Mouse (Mus musculus): ENCODE measurements around the gene Col15a1. TPM values are rescaled to one million over a fixed set of nuclear protein-coding genes. Genes with fewer than 3 reads are reported as not detected.

Col15a1 gene
- total RNA-seq, 1 experiment: 0.31 TPM

GRCm38 (mm10) chr4:47222146-47222545 is 14.2 kb downstream of the Col15a1 start:
- no peaks in the 10 kb centered on the region for H3K36me3 ChIP-seq (ENCODE audit: control insufficient read depth, insufficient read depth, low read length, poor library complexity, severe bottlenecking)
- no peaks in the 10 kb centered on the region for H3K9me3 ChIP-seq (ENCODE audit: control insufficient read depth, insufficient read depth, low read depth, low read length)
- DNase-seq (ENCODE audit: low read depth, low spot score): no peak
- no peak overlapping the region for H3K9ac ChIP-seq (ENCODE audit: insufficient read depth, low read depth, low read length, poor library complexity, severe bottlenecking)
- H3K27ac ChIP-seq (ENCODE audit: insufficient read depth, low read depth, low read length, poor library complexity, severe bottlenecking): no peak overlapping the region
- H3K4me3 ChIP-seq (ENCODE audit: insufficient read depth in 1 of 2, low read depth in 1 of 2, low read length in 2 of 2, poor library complexity in 1 of 2, severe bottlenecking in 1 of 2): no peak overlapping the region
- in situ Hi-C loops (cut with MboI; ENCODE audit: low sequenced_read_pairs in 2 of 2, unreplicated experiment in 2 of 2): no loop called here
- TF ChIP-seq CHD2 (IDR thresholded peaks at IDR 0.05; ENCODE audit: low read depth, low read length) (no peak), ZNF384 (IDR thresholded peaks at IDR 0.05; ENCODE audit: low read depth, low read length) (no peak), ZC3H11A (IDR thresholded peaks at IDR 0.05; ENCODE audit: borderline replicate concordance, low read depth, low read length) (no peak), HCFC1 (IDR thresholded peaks at IDR 0.05; ENCODE audit: borderline replicate concordance, insufficient read depth, low read length) (no peak), MAFK (IDR thresholded peaks at IDR 0.05; ENCODE audit: insufficient read depth, low read depth, low read length) (no peak)
- no peaks in the 10 kb centered on the region for H3K4me1 ChIP-seq (ENCODE audit: control insufficient read depth in 2 of 2, insufficient read depth in 2 of 2, low read length in 2 of 2, poor library complexity in 1 of 2)

DNA sequence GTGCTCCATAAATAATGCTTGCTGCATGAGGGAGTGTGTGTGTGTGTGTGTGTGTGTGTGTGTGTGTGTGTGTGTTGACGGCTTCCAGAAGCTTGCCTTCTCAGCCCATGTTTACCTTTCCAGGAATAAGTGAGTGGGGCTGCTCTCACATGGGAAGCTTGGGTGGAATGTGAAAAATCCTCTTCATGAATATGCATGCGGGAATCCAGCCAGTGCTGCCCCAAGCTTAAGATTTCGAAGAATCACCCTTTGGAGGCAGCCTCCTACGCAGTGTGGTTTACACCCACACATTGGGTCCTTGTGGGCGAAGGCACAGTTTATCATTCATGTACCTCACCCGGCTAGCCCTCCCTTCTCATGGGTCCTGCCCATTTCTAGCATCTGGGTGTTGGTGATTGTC is 18.0 kb downstream of the Col15a1 start:
- in situ Hi-C loops (cut with MboI; ENCODE audit: low sequenced_read_pairs in 2 of 2, unreplicated experiment in 2 of 2): no loop called here

GRCm38 (mm10) chr4:47227101-47227500 is 19.1 kb downstream of the Col15a1 start:
- no peak overlapping the region for H3K4me3 ChIP-seq (ENCODE audit: insufficient read depth in 1 of 2, low read depth in 1 of 2, low read length in 2 of 2, poor library complexity in 1 of 2, severe bottlenecking in 1 of 2)
- H3K27ac ChIP-seq (ENCODE audit: insufficient read depth, low read depth, low read length, poor library complexity, severe bottlenecking): no peak overlapping the region
- in situ Hi-C loops (cut with MboI; ENCODE audit: low sequenced_read_pairs in 2 of 2, unreplicated experiment in 2 of 2): no loop called here
- H3K4me1 ChIP-seq (ENCODE audit: control insufficient read depth in 2 of 2, insufficient read depth in 2 of 2, low read length in 2 of 2, poor library complexity in 1 of 2): no peaks in the 10 kb centered on the region
- H3K36me3 ChIP-seq (ENCODE audit: control insufficient read depth, insufficient read depth, low read length, poor library complexity, severe bottlenecking): no peaks in the 10 kb centered on the region
- no peak for DNase-seq (ENCODE audit: low read depth, low spot score)
- TF ChIP-seq CHD2 (IDR thresholded peaks at IDR 0.05; ENCODE audit: low read depth, low read length) (no peak), ZNF384 (IDR thresholded peaks at IDR 0.05; ENCODE audit: low read depth, low read length) (no peak), HCFC1 (IDR thresholded peaks at IDR 0.05; ENCODE audit: borderline replicate concordance, insufficient read depth, low read length) (no peak), MAFK (IDR thresholded peaks at IDR 0.05; ENCODE audit: insufficient read depth, low read depth, low read length) (no peak), ZC3H11A (IDR thresholded peaks at IDR 0.05; ENCODE audit: borderline replicate concordance, low read depth, low read length) (no peak)
- no peaks in the 10 kb centered on the region for H3K9me3 ChIP-seq (ENCODE audit: control insufficient read depth, insufficient read depth, low read depth, low read length)
- no peak overlapping the region for H3K9ac ChIP-seq (ENCODE audit: insufficient read depth, low read depth, low read length, poor library complexity, severe bottlenecking)

More for the DNA sequence above, 18.0 kb downstream of the Col15a1 start:
- no peaks in the 10 kb centered on the region for H3K9me3 ChIP-seq (ENCODE audit: control insufficient read depth, insufficient read depth, low read depth, low read length)
- no peak overlapping the region for H3K9ac ChIP-seq (ENCODE audit: insufficient read depth, low read depth, low read length, poor library complexity, severe bottlenecking)
- H3K4me3 ChIP-seq (ENCODE audit: insufficient read depth in 1 of 2, low read depth in 1 of 2, low read length in 2 of 2, poor library complexity in 1 of 2, severe bottlenecking in 1 of 2): no peak overlapping the region
- TF ChIP-seq HCFC1 (IDR thresholded peaks at IDR 0.05; ENCODE audit: borderline replicate concordance, insufficient read depth, low read length) (no peak), ZC3H11A (IDR thresholded peaks at IDR 0.05; ENCODE audit: borderline replicate concordance, low read depth, low read length) (no peak), CHD2 (IDR thresholded peaks at IDR 0.05; ENCODE audit: low read depth, low read length) (no peak), ZNF384 (IDR thresholded peaks at IDR 0.05; ENCODE audit: low read depth, low read length) (no peak), MAFK (IDR thresholded peaks at IDR 0.05; ENCODE audit: insufficient read depth, low read depth, low read length) (no peak)
- H3K27ac ChIP-seq (ENCODE audit: insufficient read depth, low read depth, low read length, poor library complexity, severe bottlenecking): no peak overlapping the region
- H3K36me3 ChIP-seq (ENCODE audit: control insufficient read depth, insufficient read depth, low read length, poor library complexity, severe bottlenecking): no peaks in the 10 kb centered on the region
- DNase-seq (ENCODE audit: low read depth, low spot score): no peak
- no peaks in the 10 kb centered on the region for H3K4me1 ChIP-seq (ENCODE audit: control insufficient read depth in 2 of 2, insufficient read depth in 2 of 2, low read length in 2 of 2, poor library complexity in 1 of 2)

DNA sequence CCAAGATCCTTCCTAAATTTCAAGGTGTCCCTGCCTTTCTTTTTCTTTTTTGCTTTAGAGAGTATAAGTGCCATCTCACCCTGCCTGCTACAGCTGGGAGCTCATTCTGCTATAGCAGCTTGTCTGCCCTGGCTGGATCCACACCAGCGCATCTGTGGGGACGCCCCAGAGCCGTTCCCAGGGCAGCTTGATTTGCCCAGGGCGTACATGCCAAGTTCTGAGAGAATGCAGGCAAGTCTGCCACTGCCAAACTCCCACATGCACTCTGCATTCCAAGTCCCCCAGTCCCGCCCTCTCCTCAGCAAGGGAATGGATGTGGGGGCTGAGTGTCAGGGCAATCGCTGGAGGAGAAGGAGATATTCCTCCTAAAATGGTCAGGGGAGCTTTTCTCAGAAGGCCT is 19.8 kb downstream of the Col15a1 start:
- TF ChIP-seq HCFC1 (IDR thresholded peaks at IDR 0.05; ENCODE audit: borderline replicate concordance, insufficient read depth, low read length): no peak
- TF ChIP-seq CHD2 (IDR thresholded peaks at IDR 0.05; ENCODE audit: low read depth, low read length): no peak
- no peak for TF ChIP-seq MAFK (IDR thresholded peaks at IDR 0.05; ENCODE audit: insufficient read depth, low read depth, low read length)
- no peak for TF ChIP-seq ZNF384 (IDR thresholded peaks at IDR 0.05; ENCODE audit: low read depth, low read length)
- no peak for TF ChIP-seq ZC3H11A (IDR thresholded peaks at IDR 0.05; ENCODE audit: borderline replicate concordance, low read depth, low read length)
- no peak for DNase-seq (ENCODE audit: low read depth, low spot score)
- no peak overlapping the region for H3K27ac ChIP-seq (ENCODE audit: insufficient read depth, low read depth, low read length, poor library complexity, severe bottlenecking)

DNA sequence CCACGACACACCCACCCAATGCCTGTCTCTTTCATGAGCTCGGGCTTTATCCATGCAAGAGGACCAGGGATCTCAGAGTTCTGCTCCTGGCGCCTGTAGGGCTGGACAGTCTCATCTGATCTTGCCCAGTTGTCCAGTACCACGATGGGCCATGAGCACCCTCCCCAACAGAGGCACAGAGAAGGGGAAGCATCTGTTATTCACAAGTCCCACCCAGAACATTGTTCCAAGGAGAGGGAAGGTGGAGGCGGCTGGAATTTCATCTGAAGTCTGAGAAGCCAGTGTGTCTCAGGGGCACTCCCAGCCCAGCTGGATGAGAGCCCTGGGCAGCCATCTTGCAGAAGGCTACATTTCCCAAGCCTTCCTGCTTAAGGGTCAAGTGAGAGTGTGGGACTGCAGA is 21.0 kb downstream of the Col15a1 start:
- Histone ChIP-seq H3K9ac (ENCODE audit: insufficient read depth, low read depth, low read length, poor library complexity, severe bottlenecking) (no peak overlapping the region), H3K4me3 (ENCODE audit: insufficient read depth in 1 of 2, low read depth in 1 of 2, low read length in 2 of 2, poor library complexity in 1 of 2, severe bottlenecking in 1 of 2) (no peak overlapping the region), H3K36me3 (ENCODE audit: control insufficient read depth, insufficient read depth, low read length, poor library complexity, severe bottlenecking) (no peaks in the 10 kb centered on the region), H3K4me1 (ENCODE audit: control insufficient read depth in 2 of 2, insufficient read depth in 2 of 2, low read length in 2 of 2, poor library complexity in 1 of 2) (no peaks in the 10 kb centered on the region), H3K9me3 (ENCODE audit: control insufficient read depth, insufficient read depth, low read depth, low read length) (no peaks in the 10 kb centered on the region), H3K27ac (ENCODE audit: insufficient read depth, low read depth, low read length, poor library complexity, severe bottlenecking) (no peak overlapping the region)
- TF ChIP-seq ZNF384 (IDR thresholded peaks at IDR 0.05; ENCODE audit: low read depth, low read length) (no peak), CHD2 (IDR thresholded peaks at IDR 0.05; ENCODE audit: low read depth, low read length) (no peak), HCFC1 (IDR thresholded peaks at IDR 0.05; ENCODE audit: borderline replicate concordance, insufficient read depth, low read length) (no peak), ZC3H11A (IDR thresholded peaks at IDR 0.05; ENCODE audit: borderline replicate concordance, low read depth, low read length) (no peak), MAFK (IDR thresholded peaks at IDR 0.05; ENCODE audit: insufficient read depth, low read depth, low read length) (no peak)
- DNase-seq (ENCODE audit: low read depth, low spot score): no peak
- in situ Hi-C loops (cut with MboI; ENCODE audit: low sequenced_read_pairs in 2 of 2, unreplicated experiment in 2 of 2): no loop called here

More for the DNA sequence above, 19.8 kb downstream of the Col15a1 start:
- in situ Hi-C loops (cut with MboI; ENCODE audit: low sequenced_read_pairs in 2 of 2, unreplicated experiment in 2 of 2): no loop called here
- no peaks in the 10 kb centered on the region for H3K9me3 ChIP-seq (ENCODE audit: control insufficient read depth, insufficient read depth, low read depth, low read length)
- H3K4me3 ChIP-seq (ENCODE audit: insufficient read depth in 1 of 2, low read depth in 1 of 2, low read length in 2 of 2, poor library complexity in 1 of 2, severe bottlenecking in 1 of 2): no peak overlapping the region
- H3K36me3 ChIP-seq (ENCODE audit: control insufficient read depth, insufficient read depth, low read length, poor library complexity, severe bottlenecking): no peaks in the 10 kb centered on the region
- H3K4me1 ChIP-seq (ENCODE audit: control insufficient read depth in 2 of 2, insufficient read depth in 2 of 2, low read length in 2 of 2, poor library complexity in 1 of 2): no peaks in the 10 kb centered on the region
- no peak overlapping the region for H3K9ac ChIP-seq (ENCODE audit: insufficient read depth, low read depth, low read length, poor library complexity, severe bottlenecking)

Measured in ES-E14 (cell line).